Mouse (Mus musculus) lung, postnatal 0 days (tissue): ENCODE measurements around the gene Nfix.

Experiments used
- CTCF ChIP-seq: IDR thresholded peaks from 2 replicates; pipeline ENCODE4 v1.5.1; 2016; ENCODE audit warnings: antibody characterized with exemption, mild to moderate bottlenecking
- EP300 ChIP-seq: IDR thresholded peaks from 2 replicates; pipeline ENCODE4 v1.6.1; 2016; ENCODE audit warnings: antibody characterized with exemption, mild to moderate bottlenecking, control low read depth

- TF ChIP-seq CTCF = no peak
- TF ChIP-seq EP300 = no peak
Observed at GRCm38 (mm10) chr8:84813830-84814229, 13.7 kb upstream of the Nfix start.
